Mouse (Mus musculus) ES-E14 (cell line): Measurements from ENCODE around the gene Xpnpep2. TPM values are rescaled to one million over a fixed set of nuclear protein-coding genes. Genes with fewer than 3 reads are reported as not detected.
A peak's percentile ranks its signal among the peaks of the same experiment; 100 is the strongest.

Experiments used
- DNase-seq: peaks from one replicate; pipeline ENCODE4 v3.0.0-alpha.2; 2013; ENCODE audit warnings: low read depth, low spot score
- H3K27ac ChIP-seq: 2 replicates; pipeline ENCODE4 v1.5.1; 2012; ENCODE audit warnings: low read depth, mild to moderate bottlenecking, low read length, moderate library complexity, mixed read lengths; ENCODE audit not compliant: poor library complexity, insufficient read depth, severe bottlenecking
- H3K36me3 ChIP-seq: 2 replicates; pipeline ENCODE4 v1.6.1; 2012; ENCODE audit warnings: mild to moderate bottlenecking, low read length, moderate library complexity, mixed read lengths; ENCODE audit not compliant: control insufficient read depth, poor library complexity, insufficient read depth, severe bottlenecking
- H3K4me1 ChIP-seq, 2 experiments: fragments of 150-350 bp in 1 of 2; sonication (generic) in 1 of 2; 2 replicates each; pipeline ENCODE4 v1.6.1; 2012; ENCODE audit warnings: low read length in 2 of 2, mild to moderate bottlenecking in 1 of 2, mixed read lengths in 1 of 2; ENCODE audit not compliant: control insufficient read depth in 2 of 2, insufficient read depth in 2 of 2, poor library complexity in 1 of 2
- H3K4me3 ChIP-seq, 2 experiments: fragments of 150-350 bp in 1 of 2; sonication (generic) in 1 of 2; 2 replicates each; pipeline ENCODE4 v1.5.1; 2012; ENCODE audit warnings: low read length in 2 of 2, low read depth in 1 of 2, mild to moderate bottlenecking in 1 of 2, mixed read lengths in 1 of 2; ENCODE audit not compliant: insufficient read depth in 1 of 2, poor library complexity in 1 of 2, severe bottlenecking in 1 of 2
- H3K9ac ChIP-seq: 2 replicates; pipeline ENCODE4 v1.6.1; 2012; ENCODE audit warnings: low read depth, mild to moderate bottlenecking, low read length, mixed read lengths; ENCODE audit not compliant: poor library complexity, insufficient read depth, severe bottlenecking
- H3K9me3 ChIP-seq: fragments of 150-350 bp; sonication (generic); 2 replicates; pipeline ENCODE4 v1.6.1; 2012; ENCODE audit warnings: low read depth, mild to moderate bottlenecking, low read length; ENCODE audit not compliant: control insufficient read depth, insufficient read depth
- CHD2 ChIP-seq: IDR thresholded peaks from 2 replicates; pipeline ENCODE4 v1.6.1; 2014; ENCODE audit warnings: mild to moderate bottlenecking, low read depth, low read length, inconsistent platforms
- HCFC1 ChIP-seq: IDR thresholded peaks from 2 replicates; pipeline ENCODE4 v1.6.1; 2012; ENCODE audit warnings: low read length, inconsistent platforms, borderline replicate concordance; ENCODE audit not compliant: insufficient read depth
- MAFK ChIP-seq: IDR thresholded peaks from 2 replicates; pipeline ENCODE4 v1.6.1; 2014; ENCODE audit warnings: mild to moderate bottlenecking, low read depth, low read length, inconsistent platforms; ENCODE audit not compliant: insufficient read depth
- ZC3H11A ChIP-seq: IDR thresholded peaks from 2 replicates; pipeline ENCODE4 v1.6.1; 2012; ENCODE audit warnings: low read depth, mild to moderate bottlenecking, inconsistent platforms, low read length, borderline replicate concordance
- ZNF384 ChIP-seq: IDR thresholded peaks from 2 replicates; pipeline ENCODE4 v1.6.1; 2012; ENCODE audit warnings: low read depth, low read length, inconsistent platforms
- in situ Hi-C, 2 experiments: fragments of 600-800 bp; cut with MboI; formaldehyde crosslinking; loops; one replicate each; pipeline ENCODE4 v1.15.1; 2025; ENCODE audit warnings: low sequenced_read_pairs in 2 of 2, inconsistent platforms in 1 of 2; ENCODE audit not compliant: unreplicated experiment in 2 of 2
- total RNA-seq: library from RNA; depleted of rRNA; stranded (reverse); fragments of 300-350 nt; gene quantifications from 2 replicates; pipeline ENCODE4 v1.2.3, GENCODE M21; 2012

Gene Xpnpep2
- total RNA-seq, 1 experiment: 1.6 TPM

DNA sequence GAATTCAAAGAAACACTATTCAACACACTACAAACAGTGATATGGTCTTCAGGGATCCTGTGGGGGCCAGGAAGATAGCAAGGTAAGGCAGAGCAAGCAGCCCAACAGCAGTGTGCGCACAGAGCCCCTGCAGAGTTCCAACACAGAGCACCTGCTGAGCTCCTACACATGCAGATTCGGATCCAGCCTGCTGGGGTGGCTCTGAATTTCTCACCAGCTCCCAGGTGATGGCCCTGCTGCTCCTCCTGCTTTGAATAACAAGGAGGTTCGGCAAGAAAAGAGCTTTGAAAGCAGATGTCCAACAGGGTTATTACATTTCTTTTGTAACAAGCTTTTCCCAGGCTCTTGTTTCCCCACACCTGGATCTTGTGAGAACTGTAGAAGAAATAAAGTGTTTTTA, 36.6 kb upstream of the Xpnpep2 start:
- peak; percentile 49 for DNase-seq
- TF ChIP-seq MAFK (no peak), CHD2 (no peak), HCFC1 (no peak), ZNF384 (no peak), ZC3H11A (no peak)
- in situ Hi-C loops: no loop called here

DNA sequence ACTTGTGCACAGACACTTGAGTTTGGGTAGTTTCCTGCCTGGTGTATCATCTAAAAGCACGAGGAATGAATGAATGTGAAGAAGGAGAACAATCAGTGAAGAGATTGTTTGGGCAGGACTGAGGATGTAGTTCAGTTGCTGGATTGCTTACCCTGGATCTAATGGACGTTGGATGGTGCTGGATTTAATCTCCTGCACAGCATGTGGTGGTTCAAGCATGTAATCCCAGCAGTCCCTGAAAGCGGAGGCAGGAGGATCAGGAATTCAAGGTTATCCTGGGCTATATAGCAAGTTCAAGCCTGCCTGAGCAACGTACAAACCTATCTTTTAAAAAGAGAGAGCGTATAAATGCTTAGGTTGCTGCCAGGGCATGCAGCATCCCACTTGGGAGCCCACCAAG, 36.1 kb upstream of the Xpnpep2 start:
- no peaks in the 10 kb centered on the region for H3K36me3 ChIP-seq
- TF ChIP-seq ZNF384: no peak
- no peak for TF ChIP-seq CHD2
- no peak for TF ChIP-seq HCFC1
- no peak overlapping the region for H3K9ac ChIP-seq
- no peak overlapping the region for H3K4me3 ChIP-seq
- no peak overlapping the region for H3K27ac ChIP-seq
- H3K4me1 ChIP-seq: 0 out of 4 replicates have a peak, but pooled peaks cover 0 to 2% of the 10 kb centered on the region in 2 experiments
- in situ Hi-C loops: no loop called here
- H3K9me3 ChIP-seq: no peaks in the 10 kb centered on the region
- DNase-seq: no peak

More for the DNA sequence above, 36.6 kb upstream of the Xpnpep2 start:
- H3K9ac ChIP-seq: no peak overlapping the region
- 0 out of 4 replicates have a peak, but pooled peaks cover 0 to 2% of the 10 kb centered on the region in 2 experiments for H3K4me1 ChIP-seq
- no peaks in the 10 kb centered on the region for H3K9me3 ChIP-seq
- no peak overlapping the region for H3K4me3 ChIP-seq
- H3K27ac ChIP-seq: no peak overlapping the region
- no peaks in the 10 kb centered on the region for H3K36me3 ChIP-seq

DNA sequence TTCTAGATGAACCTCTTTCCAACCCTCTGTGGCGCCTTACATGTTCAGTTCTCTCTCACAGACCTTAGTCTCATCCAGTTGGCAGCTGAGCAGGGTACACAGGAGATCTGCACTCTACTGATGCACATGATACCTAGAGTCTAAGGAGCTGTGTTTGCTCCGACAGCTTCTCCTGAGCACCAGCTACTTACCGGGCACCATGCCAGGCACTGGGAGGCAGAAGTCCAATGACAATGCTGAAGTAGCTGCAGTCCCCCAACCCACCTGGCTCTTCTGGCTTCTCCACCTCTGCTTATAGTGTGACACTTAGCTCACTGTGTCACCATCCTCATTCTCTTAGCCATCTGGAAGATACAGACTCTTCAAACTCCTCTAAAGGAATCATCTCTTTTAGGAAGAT, 33.8 kb upstream of the Xpnpep2 start:
- no peak overlapping the region for H3K9ac ChIP-seq
- in situ Hi-C loops: no loop called here
- H3K9me3 ChIP-seq: no peaks in the 10 kb centered on the region
- no peak overlapping the region for H3K27ac ChIP-seq
- TF ChIP-seq ZC3H11A (no peak), MAFK (no peak), HCFC1 (no peak), ZNF384 (no peak), CHD2 (no peak)
- no peak overlapping the region for H3K4me3 ChIP-seq
- DNase-seq: no peak
- H3K36me3 ChIP-seq: no peaks in the 10 kb centered on the region
- H3K4me1 ChIP-seq: 0 out of 4 replicates have a peak, but pooled peaks cover 0 to 2% of the 10 kb centered on the region in 2 experiments

DNA sequence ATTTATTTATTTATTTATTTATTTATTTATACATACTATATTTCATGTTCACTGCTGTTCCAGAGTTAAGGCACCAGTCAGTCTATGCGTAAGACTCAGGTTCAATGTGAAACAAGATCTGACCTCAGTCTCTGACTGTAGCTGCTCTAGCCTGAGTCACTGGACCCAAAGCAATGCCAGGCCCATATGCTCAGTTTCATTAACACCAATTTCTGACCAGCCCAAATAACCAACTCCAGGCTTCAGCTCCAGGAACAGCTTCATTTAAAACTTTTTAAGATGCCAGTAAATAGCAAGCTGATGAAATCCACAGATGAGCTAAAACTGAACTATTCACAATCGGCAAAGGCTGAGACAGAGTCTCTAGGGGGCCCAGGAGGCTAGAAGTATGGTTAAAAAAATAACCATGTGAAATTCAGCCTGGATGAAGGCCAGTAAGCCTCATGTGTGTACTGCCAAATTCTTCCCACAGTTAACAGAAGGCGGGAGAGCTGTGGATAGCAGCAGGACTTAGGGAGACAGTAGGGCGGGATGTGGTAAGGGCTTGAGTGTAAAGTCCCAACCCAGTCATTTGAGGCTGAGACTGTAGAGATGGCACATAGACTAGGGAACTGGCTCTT, 31.6 kb upstream of the Xpnpep2 start:
- Histone ChIP-seq H3K27ac (no peak overlapping the region), H3K9ac (no peak overlapping the region), H3K4me1 (no peaks in the 10 kb centered on the region), H3K9me3 (no peaks in the 10 kb centered on the region), H3K4me3 (no peak overlapping the region), H3K36me3 (no peaks in the 10 kb centered on the region)
- in situ Hi-C loops: no loop called here
- no peak for DNase-seq
- TF ChIP-seq CHD2 (no peak), MAFK (no peak), ZNF384 (no peak), ZC3H11A (no peak), HCFC1 (no peak)

DNA sequence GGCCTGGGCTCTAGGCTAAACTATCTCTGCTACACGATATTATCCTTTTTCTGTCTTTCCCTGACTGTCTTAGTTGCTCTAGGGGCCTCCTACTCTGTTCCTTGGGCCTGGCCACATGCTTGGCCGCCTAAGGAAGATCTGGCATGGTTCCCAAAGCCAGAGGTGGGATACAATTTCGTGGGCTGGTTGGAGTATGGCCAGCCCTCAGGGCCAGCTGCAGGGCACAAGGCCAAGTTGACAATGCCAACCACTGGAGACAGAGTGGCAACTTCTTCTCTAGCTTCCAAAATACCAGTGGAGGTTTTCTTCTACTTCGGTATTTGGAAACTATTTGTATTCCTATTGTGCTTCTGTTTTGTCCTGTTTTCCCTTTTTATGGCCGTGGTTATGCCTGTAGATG, 26.2 kb upstream of the Xpnpep2 start:
- H3K4me1 ChIP-seq: no peaks in the 10 kb centered on the region
- H3K9me3 ChIP-seq: no peaks in the 10 kb centered on the region
- H3K9ac ChIP-seq: no peak overlapping the region
- H3K4me3 ChIP-seq: no peak overlapping the region
- no peaks in the 10 kb centered on the region for H3K36me3 ChIP-seq
- no peak for DNase-seq
- TF ChIP-seq ZC3H11A: no peak
- TF ChIP-seq CHD2: no peak
- TF ChIP-seq HCFC1: no peak
- no peak for TF ChIP-seq ZNF384
- TF ChIP-seq MAFK: no peak
- in situ Hi-C loops: no loop called here
- no peak overlapping the region for H3K27ac ChIP-seq
